Mouse (Mus musculus): ENCODE measurements at regions not wholly inside any gene's neighbourhood (a gene's known extent, or its start where the extent isn't known, plus 50 kb on each side); places are given as distances from the start of the nearest gene placed in this dataset.

GRCm38 (mm10) chr16:61546043-61546442 is 940.7 kb upstream of the Epha6 start:
- TF ChIP-seq CTCF (IDR thresholded peaks at IDR 0.05; ENCODE audit: borderline replicate concordance, insufficient read depth, low read depth, low read length) (no peak), POLR2A (IDR thresholded peaks at IDR 0.05; ENCODE audit: borderline replicate concordance, insufficient read depth, low read length) (no peak)
